Mouse (Mus musculus): ENCODE data around the gene Tecpr1. TPM values are rescaled to one million over a fixed set of nuclear protein-coding genes. Genes with fewer than 3 reads are reported as not detected.

Tecpr1 gene
- total RNA-seq, 2 experiments from 2014 or later = 15.4 to 19.1 TPM

GRCm38 (mm10) chr5:144247906-144248585 is 24.6 kb upstream of the Tecpr1 start:
- TF ChIP-seq CTCF (IDR thresholded peaks at IDR 0.05) = no peak
- Histone ChIP-seq H3K4me3 (no peak overlapping the region), H3K27ac (0 out of 2 replicates have a peak overlapping the region, but pooled peaks have one; percentile 8)
- intact Hi-C loops (cut with DNase I) = no loop called here
- no peak for DNase-seq

- TF ChIP-seq CTCF (IDR thresholded peaks at IDR 0.05) = no peak
- intact Hi-C loops (cut with DNase I) = no loop called here
- Histone ChIP-seq H3K27ac (no peak overlapping the region), H3K4me3 (no peak overlapping the region)
- no peak for DNase-seq
These were observed 23.9 kb upstream of the Tecpr1 start for GRCm38 (mm10) chr5:144247307-144247706.

GRCm38 (mm10) chr5:144246669-144247068 is 23.3 kb upstream of the Tecpr1 start:
- intact Hi-C loops (cut with DNase I) = no loop called here
- TF ChIP-seq CTCF (IDR thresholded peaks at IDR 0.05) = no peak

GRCm38 (mm10) chr5:144245592-144245991 is 22.2 kb upstream of the Tecpr1 start:
- intact Hi-C loops (cut with DNase I) = no loop called here

More at GRCm38 (mm10) chr5:144246669-144247068, 23.3 kb upstream of the Tecpr1 start:
- no peak for DNase-seq
- no peak overlapping the region for H3K27ac ChIP-seq
- no peak overlapping the region for H3K4me3 ChIP-seq

GRCm38 (mm10) chr5:144243901-144244487 is 20.6 kb upstream of the Tecpr1 start, which contains the start of gene Bri3:
TSS of gene Bri3 (plus strand) at chr5:144244437.
- no peak for DNase-seq
- intact Hi-C loops (cut with DNase I) = no loop called here
- TF ChIP-seq CTCF (IDR thresholded peaks at IDR 0.05) = no peak
- H3K27ac ChIP-seq = no peak within 1 kb of the TSS
- H3K4me3 ChIP-seq = no peak within 1 kb of the TSS

More at GRCm38 (mm10) chr5:144245592-144245991, 22.2 kb upstream of the Tecpr1 start:
- H3K4me3 ChIP-seq = no peak overlapping the region
- no peak overlapping the region for H3K27ac ChIP-seq
- no peak for DNase-seq
- no peak for TF ChIP-seq CTCF (IDR thresholded peaks at IDR 0.05)

- no peak for DNase-seq
- TF ChIP-seq CTCF (IDR thresholded peaks at IDR 0.05) = no peak
- no peak overlapping the region for H3K27ac ChIP-seq
- no peak overlapping the region for H3K4me3 ChIP-seq
- intact Hi-C loops (cut with DNase I) = no loop called here
These were observed 15.6 kb upstream of the Tecpr1 start for GRCm38 (mm10) chr5:144238969-144239368.

- no peak overlapping the region for H3K4me3 ChIP-seq
- no peak for TF ChIP-seq CTCF (IDR thresholded peaks at IDR 0.05)
- no peak for DNase-seq
- H3K27ac ChIP-seq = no peak overlapping the region
- intact Hi-C loops (cut with DNase I) = no loop called here
These were observed 11.3 kb upstream of the Tecpr1 start for GRCm38 (mm10) chr5:144234714-144235113.

- DNase-seq = no peak
- TF ChIP-seq CTCF (IDR thresholded peaks at IDR 0.05) = no peak
- intact Hi-C loops (cut with DNase I) = no loop called here
- Histone ChIP-seq H3K27ac (no peak overlapping the region), H3K4me3 (no peak overlapping the region)
These were observed 10.8 kb upstream of the Tecpr1 start for GRCm38 (mm10) chr5:144234222-144234621.

- no peak for DNase-seq
- H3K4me3 ChIP-seq = no peak overlapping the region
- H3K27ac ChIP-seq = no peak overlapping the region
- TF ChIP-seq CTCF (IDR thresholded peaks at IDR 0.05) = no peak
- intact Hi-C loops (cut with DNase I) = no loop called here
These were observed 9.1 kb upstream of the Tecpr1 start for GRCm38 (mm10) chr5:144232531-144232930.

- Histone ChIP-seq H3K27ac (no peak overlapping the region), H3K4me3 (no peak overlapping the region)
- intact Hi-C loops (cut with DNase I) = no loop called here
- peak; percentile 46 for TF ChIP-seq CTCF (IDR thresholded peaks at IDR 0.05)
- DNase-seq = no peak
These were observed 8.0 kb upstream of the Tecpr1 start for GRCm38 (mm10) chr5:144231410-144231809.

- intact Hi-C loops (cut with DNase I) = no loop called here
- DNase-seq = no peak
- H3K27ac ChIP-seq = no peak overlapping the region
- TF ChIP-seq CTCF (IDR thresholded peaks at IDR 0.05) = no peak
- no peak overlapping the region for H3K4me3 ChIP-seq
These were observed 6.8 kb upstream of the Tecpr1 start for GRCm38 (mm10) chr5:144230216-144230615.

- H3K27ac ChIP-seq = no peak overlapping the region
- no peak for TF ChIP-seq CTCF (IDR thresholded peaks at IDR 0.05)
- intact Hi-C loops (cut with DNase I) = loop anchor here (10.0 kb wide), 1 partner anchor 1111 kb away; the partner anchor contains the start of gene Rnf216
- no peak for DNase-seq
- no peak overlapping the region for H3K4me3 ChIP-seq
These were observed 2.8 kb upstream of the Tecpr1 start for GRCm38 (mm10) chr5:144226220-144226619.
